Mouse (Mus musculus) thymus, postnatal 0 days (tissue): ENCODE data around the gene Bag6. TPM values are rescaled to one million over a fixed set of nuclear protein-coding genes. Genes with fewer than 3 reads are reported as not detected.

Experiments
- DNase-seq: peaks from one replicate; pipeline ENCODE4 v3.0.0-alpha.2; 2015; ENCODE audit warnings: low spot score
- polyA plus RNA-seq: library from polyadenylated mRNA; unstranded; fragments of >200 nt; fragmentation: Nextera tagmentation; extraction: Ambion mirVana; gene quantifications from 2 replicates; pipeline ENCODE4 v1.2.1, GENCODE M21; 2015

Gene Bag6
- polyA plus RNA-seq, 1 experiment from 2014 or later, result 48.0 TPM

DNA sequence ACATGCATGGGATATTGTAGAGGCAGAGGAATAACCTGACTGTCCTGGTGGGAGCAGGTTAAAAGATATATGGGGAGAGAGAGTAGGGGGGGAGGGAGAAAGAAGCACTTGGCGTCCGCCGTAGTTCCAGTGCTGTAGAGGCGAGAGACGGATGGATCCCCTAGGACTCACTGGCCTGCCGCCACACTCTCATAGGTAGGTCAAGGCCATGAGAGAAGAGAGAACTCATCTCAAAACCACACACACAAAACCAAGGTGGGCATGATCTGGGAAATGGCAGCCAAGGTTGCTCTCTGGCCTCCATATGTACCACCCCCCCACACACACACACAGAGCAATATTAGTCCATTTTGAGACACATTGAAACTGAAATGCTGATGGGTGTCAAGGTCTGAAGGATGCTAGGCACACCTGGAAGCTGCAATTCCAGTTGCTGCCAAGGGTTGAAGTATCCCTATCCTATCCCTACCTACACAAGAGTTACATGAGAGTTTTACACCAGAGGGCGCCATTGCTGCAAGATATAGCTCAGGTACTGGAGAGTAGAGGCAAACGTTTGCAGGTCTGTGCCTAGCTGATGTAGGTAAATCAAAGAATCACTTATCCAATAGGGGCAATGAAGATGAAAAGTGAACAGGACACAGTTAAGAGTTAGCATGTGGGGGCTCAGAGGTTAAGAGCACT lies 31.5 kb downstream of the Bag6 start:
- DNase-seq, result peak; percentile 89

DNA sequence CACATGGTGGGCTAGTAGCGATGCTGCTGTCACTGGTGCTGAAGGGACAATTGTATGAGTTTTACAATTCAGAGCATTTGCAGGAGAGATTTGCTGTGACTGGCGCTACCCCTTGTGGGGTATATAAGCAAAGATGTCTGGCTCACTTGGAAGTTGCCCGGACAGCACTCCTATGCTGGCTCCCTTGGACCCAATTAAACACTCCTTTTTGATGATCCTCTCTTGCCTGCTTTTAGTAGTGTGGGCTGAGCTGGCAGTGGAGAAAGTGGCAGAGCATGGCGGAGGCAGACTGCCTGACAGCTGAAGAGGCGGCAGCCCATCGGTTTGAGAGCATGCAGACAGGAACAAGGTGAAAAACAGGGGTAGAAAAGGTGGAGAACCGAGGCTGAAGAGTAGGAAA lies 32.8 kb downstream of the Bag6 start:
- no peak for DNase-seq

DNA sequence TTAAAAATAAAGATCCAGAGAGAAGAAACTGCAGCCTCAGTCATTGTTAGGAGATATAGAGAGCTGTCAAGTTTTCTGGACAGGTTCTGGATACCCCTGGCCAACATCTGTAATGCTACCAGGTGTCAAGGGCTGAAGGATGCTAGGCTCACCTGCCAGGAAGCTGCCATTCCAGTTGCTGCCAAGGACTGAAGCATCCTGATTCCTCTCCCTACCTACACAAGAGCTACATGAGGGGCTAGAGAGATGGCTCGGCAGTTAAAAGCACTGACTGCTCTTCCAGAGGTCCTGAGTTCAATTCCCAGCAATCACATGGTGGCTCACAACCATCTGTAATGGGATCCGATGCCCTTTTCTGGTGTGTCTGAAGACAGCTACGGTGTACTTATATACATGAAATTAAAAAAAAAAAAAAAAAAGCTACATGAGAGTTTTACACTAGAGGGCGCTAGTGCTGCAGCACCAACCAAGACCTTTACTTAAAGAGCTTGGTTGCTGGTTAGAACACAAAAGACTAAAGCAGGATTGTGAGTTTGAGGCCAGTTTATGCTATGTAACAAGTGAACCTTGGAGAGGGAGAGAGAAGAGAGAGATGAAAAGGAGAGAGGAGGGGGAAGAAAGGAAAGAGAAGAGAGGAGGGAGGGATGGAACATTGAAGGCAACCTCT lies 33.7 kb downstream of the Bag6 start:
- peak; percentile 84 for DNase-seq

DNA sequence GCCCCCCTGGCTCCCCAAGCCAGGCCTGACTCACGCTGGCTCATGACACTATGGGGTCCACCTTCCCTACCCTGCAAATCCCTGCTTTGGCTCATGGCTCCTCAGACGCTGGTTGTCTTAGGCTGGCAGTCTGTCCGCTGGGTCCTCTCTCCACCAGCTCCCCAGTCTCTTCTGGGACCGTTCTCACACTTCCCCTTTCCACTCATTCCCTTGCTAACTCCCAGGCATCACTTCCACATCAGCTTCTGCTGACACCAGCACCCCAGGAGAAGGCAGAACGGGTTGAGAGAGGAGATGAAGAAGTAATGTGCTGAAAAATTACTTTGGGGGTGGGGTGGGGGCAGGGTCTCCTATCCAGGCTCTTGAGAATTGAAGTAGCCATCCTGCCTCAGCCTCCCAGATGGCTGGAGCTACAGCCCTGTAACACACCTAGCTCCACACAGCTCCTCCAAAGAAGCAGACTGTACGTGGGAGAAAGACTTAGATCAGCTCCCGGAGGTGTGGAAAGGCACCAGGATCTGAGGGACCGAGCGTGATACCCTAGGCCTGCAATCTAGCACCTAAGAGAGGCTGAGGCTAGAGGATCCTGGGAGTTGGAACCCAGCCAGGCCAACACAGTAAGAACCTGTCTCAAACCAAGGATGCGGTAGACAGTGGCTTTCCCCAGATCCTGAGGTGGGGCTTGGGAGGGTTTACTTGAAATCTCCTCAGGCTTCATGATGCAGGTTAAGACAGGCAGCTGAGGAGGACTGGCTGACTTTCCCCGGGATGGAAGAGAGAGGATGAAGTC lies 37.7 kb downstream of the Bag6 start:
- DNase-seq, result no peak

DNA sequence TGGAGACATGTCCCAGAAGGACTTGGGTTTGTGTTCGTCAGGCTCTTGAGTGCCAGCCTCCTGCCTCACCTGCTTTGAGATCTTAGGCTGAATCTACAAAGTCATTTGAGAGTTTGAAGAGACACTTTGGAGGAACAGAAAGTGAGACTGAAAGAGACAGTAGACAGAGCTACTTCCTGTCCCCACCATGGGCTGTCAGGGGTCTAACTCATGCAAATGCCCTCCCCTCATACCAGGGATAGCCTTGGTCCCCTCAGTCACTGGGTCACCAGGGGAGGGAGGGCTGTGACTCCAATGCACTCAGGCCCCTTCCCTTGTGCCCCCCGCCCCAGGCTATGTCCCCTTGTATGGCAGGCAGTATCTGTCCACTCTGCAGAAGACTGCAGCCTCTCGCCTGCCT lies 38.4 kb downstream of the Bag6 start:
- DNase-seq, result peak; percentile 48

DNA sequence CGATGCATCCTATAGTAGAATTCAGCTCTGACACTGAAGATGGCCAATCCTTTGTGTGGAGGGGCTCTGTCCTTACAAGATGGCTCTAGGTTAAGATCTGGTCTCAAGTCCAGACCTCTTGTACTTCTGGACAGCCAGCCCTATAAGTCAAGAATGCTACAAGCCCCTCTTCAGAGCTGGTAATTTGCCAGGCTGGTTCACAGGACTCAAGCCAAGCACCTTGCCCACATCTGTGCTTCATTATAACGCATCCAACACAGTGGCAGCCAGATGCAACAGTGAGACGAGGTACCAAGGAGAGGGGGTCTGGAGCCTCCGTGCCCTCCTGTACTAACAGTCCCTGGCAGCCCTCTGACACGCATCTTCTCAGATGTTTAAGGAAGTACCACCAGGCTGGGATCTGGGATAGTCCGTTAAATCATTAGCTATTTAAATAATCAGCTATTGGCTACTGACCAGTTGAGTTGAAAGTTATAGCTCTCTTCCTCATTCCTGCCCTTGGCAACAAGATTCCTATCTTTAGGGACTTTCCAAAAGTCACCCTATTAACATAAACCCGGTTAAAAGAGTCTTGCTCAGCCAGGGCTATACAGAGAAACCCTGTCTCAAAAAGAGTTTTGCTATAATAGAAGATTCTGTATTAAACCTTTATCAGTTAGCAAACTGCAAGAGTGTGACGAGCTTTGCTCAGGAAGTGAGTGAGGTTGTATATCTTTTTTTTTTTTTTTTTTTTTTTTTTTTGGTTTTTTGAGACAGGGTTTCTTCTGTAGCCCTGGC lies 39.4 kb downstream of the Bag6 start:
- no peak for DNase-seq

DNA sequence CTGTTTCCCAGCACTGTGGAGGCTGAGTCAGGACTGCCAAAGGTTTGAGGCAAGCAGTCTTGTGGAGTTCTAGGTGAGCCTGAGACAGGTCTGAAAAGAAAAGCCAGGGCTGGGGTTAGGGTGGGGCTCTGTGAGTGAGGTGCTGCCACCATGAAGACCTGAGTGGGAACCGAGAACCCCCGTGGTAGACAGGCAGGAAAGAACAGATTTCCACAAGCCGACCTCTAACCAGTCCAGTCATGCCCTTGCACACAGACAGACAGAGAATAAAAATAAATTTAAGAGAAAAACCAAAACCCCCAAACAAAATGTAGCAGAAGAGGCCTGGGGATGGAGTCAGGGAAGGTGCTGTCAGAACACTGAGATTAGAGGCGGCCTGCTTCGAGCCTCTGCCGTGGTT lies 40.4 kb downstream of the Bag6 start:
- DNase-seq, result no peak

DNA sequence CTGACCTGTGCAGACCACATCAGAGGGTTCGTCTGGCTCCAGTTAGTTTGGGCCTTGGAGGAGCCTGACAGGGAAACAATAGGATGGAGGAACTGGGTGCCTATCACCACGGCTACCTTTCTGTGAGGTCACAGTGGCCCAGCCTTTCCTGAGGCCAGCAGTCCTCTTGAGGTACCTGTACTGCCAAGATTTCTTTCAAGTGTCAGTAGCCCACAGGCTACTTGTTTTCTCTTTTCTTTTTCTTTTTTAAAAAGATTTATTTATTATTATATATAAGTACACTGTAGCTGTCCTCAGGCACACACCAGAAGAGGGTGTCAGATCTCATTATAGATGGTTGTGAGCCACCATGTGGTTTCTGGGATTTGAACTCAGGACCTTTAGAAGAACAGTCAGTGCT lies 41.0 kb downstream of the Bag6 start, which contains the start of gene Aif1:
Gene Aif1, minus strand, starts transcription at position 101 of the 400 bp plus-strand sequence.
- no peak for DNase-seq

DNA sequence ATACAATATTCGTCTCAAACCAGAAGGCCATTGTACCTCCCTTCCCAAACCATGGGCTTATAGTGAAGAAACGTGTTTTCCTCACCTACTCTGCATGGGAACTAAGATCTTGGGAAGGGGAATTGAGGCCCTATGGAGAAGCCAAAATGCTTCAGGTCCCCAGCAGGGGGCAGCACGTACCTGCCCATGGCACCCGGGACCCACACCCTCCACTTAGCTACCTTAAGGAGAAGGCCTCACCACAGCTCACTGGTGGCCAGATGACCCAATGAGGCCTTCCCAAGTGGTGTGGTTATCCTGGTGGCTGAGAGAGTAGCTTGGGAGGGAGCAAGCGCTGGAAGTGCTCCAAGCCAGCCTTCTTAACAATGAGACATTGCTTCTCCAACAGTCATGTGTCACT lies 43.5 kb downstream of the Bag6 start:
- DNase-seq, result peak; percentile 80

DNA sequence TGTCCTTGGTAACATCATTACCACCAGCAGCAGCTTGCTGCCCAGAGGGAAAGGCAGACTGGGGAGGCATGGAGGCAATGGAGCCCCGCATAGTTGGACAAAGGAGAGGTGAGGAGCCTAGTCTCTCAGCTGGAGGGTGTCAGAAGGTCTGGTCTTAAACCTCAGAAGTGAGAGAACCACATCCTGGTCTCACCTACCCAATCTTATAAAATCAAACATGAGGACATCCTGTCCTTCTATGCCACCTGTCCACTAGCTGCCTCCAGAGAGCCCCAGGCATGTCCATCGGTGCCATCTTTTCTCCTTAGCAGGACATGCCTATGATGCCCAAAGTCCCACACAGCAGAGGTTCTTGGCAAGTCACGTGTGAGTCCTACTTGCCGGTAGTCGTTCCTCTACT lies 45.1 kb downstream of the Bag6 start:
- no peak for DNase-seq

DNA sequence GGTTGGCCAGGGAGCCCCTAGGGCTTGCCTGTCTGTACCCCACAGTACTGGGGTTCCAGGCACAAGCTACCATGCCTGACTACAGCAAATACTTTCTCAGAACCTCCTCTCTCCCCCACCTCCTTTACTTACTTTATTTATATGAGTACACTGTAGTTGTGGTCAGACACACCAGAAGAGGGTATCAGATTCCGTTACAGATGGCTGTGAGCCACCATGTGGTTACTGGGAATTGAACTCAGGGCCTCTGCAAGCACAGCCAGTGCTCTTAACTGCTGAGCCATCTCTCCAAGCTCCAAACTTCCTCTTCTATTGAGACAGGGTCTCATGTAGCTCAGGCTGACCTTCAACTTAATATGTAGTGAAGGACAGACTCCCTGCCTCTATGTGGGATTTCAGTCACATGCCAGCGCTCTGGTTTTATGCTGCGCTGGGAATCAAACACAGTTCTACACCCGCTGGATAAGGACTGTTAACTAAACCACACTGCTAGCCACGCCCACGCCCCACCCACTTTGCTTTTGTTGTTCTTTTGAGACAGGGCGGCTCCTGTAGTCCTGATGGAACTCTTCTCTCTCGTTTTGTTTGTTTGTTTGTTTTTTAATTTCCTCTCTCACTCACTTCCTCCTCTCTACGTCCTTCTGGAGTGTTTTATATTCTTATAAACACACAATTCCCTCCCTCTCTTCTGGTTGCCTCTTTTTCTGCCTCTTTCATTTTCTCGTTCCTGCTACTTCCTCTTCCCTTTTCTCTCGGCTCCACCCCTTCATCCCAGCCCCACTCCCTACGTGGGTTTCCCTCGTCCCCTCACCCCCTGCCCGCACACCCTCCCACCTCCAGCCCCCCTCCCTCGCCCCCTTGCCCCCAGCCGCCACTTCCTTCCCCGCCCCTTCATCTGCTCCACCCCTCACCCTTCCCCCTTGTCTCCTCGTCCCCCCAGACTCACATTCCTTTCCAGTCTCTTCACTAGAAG lies 50.9 kb downstream of the Bag6 start:
- peak; percentile 85 for DNase-seq

DNA sequence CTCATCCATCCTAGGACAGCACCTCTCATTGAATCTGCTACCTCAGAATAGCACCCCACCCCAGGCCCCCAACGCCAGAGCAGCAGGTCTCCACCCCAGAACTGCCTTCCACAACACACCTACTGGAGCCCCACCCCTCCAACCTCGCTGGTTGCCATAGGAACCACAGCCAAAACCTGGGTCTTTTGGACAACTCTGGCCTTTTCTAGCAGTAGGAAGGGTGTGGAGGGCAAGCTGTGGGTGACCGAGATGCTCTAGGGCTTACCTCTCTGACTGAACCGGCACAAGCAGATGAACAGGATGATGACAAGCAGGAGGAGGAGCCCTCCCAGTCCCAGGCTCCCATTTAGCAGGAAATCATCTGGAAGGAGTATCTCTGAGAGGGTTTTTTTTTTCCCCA lies 51.7 kb downstream of the Bag6 start:
- DNase-seq, result peak; percentile 71

DNA sequence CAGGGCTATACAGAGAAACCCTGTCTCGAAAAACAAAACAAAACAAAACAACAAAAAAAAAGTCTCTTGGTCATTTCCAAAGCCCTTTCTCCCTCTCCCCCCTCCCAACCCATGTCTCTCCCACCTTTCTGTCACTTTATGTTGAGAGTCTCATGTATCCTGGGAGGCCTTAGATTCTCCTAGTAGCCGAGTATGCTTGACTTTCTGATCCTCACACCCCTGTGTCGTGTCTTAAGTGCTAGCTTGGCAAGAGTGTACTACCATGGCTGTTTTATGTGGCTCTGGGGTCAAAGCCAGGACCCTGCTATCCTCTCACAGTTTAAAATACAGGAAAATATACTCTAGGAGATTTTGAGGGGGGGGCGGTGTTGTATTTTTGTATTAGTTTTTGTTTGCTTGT lies 52.4 kb downstream of the Bag6 start:
- no peak for DNase-seq

DNA sequence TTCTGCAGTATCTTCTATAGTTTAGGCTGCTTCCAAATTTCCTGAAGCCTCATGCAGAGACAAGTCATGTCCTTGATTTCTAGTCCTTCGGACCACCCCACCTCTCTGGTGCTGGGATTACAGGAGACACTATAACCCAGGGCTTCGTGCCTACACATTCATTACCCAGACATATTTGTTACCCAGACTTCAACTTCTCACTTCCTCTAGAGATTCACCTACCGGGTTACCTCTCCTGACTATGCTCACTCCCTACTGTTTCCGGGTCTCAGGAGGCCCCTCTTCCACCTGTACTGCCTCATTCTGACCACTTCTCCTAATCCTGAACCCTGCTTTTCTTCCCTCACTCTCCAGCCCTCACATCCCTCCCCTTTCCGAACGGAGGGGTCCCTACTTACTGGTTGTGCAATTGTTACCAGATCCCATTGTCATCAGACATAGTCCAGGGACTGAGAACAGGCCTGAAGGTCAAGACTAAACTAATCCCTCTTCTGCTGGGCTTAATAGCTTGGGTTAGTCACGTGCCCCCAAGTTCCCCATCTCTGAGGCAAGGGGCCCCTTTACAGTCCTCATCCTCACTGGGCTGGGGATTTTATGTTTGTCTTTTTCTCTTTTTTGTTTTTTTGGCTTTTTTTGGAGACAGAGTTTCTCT lies 53.1 kb downstream of the Bag6 start, which contains the start of gene Lst1:
Gene Lst1, minus strand, starts transcription at position 481 of the 652 bp plus-strand sequence.
- DNase-seq, result no peak

DNA sequence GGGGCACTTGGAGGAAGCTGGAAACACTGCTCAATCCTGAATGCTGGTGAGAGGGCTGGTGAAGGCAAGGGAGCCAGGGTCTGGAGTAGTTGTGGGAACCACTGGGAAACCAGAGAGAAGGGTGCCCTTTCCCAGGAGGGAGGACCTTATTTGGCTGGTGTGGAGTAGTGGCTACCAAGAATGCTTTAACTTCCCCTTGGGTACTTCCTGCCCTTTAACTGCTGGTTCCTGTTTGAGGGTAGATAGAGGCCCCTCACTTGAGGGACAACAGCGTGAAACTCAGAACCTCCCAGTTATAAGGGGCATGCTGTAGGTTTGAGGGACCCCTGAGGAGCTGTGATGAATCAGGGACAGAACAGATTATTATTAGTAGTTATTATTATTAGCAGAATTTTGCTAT lies 54.2 kb downstream of the Bag6 start:
- peak; percentile 33 for DNase-seq

DNA sequence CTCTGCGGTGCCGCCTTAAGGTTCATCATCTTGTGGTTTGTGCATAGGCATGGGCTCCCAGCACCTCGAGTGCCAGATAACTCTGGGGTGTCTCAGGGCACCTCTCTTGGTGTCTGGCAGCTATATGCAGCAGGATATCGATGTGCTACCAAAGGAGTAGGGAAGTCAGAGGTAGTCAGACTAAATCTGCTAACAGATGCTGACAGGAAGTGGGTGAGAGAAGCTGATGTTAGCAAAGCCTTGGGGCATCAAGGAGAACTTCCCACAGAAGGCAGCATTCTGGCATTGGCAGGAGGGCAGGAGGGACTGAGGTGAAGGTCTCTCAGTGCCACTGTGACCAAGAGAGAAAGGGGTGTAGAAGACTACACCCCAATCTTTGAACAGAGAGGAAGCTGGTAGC lies 55.1 kb downstream of the Bag6 start:
- peak; percentile 73 for DNase-seq

DNA sequence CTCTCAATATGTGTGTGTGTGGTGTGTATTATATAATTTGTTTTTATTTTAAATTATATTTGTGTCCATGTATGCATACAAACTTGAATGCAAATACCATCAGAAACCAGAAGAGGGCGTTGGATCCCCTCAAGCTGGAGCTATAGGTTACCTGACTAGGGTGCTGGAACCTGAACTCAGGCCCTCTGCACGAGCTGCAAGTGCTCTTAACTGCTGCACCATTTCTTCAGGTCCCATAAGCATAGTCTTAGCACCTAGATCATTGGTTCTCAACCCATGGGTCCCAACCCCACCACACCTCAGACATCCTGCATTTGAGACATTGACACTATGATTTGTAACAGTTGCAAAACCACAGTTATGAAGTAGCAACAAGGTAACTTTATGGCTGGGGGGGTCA lies 56.7 kb downstream of the Bag6 start:
- no peak for DNase-seq

DNA sequence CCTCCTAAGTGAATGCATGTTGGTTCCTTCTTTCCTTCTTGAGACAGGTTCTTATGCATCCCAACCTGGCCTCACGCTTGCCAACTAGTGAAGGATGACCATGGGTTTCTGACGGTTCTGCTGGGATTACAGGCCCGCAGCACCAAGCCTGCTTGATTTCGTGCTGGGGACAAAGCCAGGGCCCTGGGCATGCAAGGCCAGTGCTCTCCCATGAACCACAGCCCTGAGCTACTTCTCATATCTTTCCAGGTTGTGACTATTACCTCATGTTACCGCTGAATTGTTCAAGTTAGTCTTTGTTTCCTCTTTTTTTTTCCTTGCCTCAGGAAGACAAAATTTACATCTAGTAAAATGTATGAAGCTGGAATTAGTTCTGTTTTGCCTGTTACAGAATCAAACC lies 57.9 kb downstream of the Bag6 start:
- no peak for DNase-seq
